In the genomic region with DNA sequence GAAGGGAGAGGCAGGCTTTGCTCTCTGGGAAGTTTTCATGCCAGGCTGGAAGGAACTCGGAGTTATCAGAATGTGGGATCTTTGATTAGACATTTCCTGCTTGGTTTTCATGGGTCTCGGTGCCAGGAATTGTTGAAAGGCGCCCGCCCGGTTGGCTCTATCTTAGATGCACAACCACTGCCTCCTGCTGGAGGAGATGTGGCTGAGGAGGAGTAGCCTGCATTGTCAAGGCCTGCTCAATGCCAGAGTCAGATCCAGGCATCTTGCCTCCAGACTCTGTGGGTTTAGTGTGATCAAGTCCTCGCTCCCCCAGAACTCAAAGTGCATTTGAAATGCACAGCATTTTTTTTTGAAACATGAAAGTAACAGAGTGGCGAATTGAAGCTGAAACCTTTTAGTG, we compare ENCODE assay signal across 9 mouse cellular contexts.
DNase-seq lines count a peak whose midpoint lies in the region; ATAC-seq lines count a peak whose summit lies in the region.
"Had no signal": no experiment of that assay in that cellular context is flagged by ENCODE, and none has a peak within 500 bp of the region (broad histone marks: within the 10 kb centered on the region; RNA-seq: fewer than 3 reads in every experiment).

No protein-coding gene starts in this region.

- H3K27me3 ChIP-seq in liver, embryonic 12.5 days (replicated peaks): no peaks in the 10 kb centered on the region
- H3K27me3 ChIP-seq: midbrain, embryonic 12.5 days had no signal

- 0 out of 2 replicates have a peak, but pooled peaks cover 2% of the 10 kb centered on the region for H3K36me3 ChIP-seq in liver, embryonic 12.5 days
- H3K36me3 ChIP-seq: midbrain, embryonic 12.5 days had no signal

- 34% methylated on average over 7 of the region's 7 CpGs for WGBS in liver, embryonic 12.5 days (ENCODE audit: insufficient replicate concordance)

- H3K9me3 ChIP-seq in liver, embryonic 12.5 days (replicated peaks): no peaks in the 10 kb centered on the region
- H3K9me3 ChIP-seq: midbrain, embryonic 12.5 days had no signal

- DNase-seq in liver: peak; percentile 21
- DNase-seq in Muller cell, postnatal 12 days (ENCODE audit: inconsistent ontology term): peak; percentile 63
- DNase-seq in embryo, embryonic 11 days: peak; percentile 55
- DNase-seq in kidney, postnatal 4 days: peak; percentile 60 to 67
- DNase-seq in layer of hippocampus, adult 8-10 months (ENCODE audit: low spot score in 2 of 2): no peak

- H3K4me3 ChIP-seq in liver, embryonic 12.5 days: no peak overlapping the region
- H3K4me3 ChIP-seq: erythroblast, embryonic 14.5 days; midbrain, embryonic 12.5 days had no signal

- H3K4me1 ChIP-seq in liver, embryonic 12.5 days: no peaks in the 10 kb centered on the region
- H3K4me1 ChIP-seq: midbrain, embryonic 12.5 days had no signal

- no peak overlapping the region for H3K27ac ChIP-seq in liver, embryonic 12.5 days
- H3K27ac ChIP-seq: midbrain, embryonic 12.5 days had no signal

- no peak overlapping the region for H3K9ac ChIP-seq in liver, embryonic 12.5 days
- H3K9ac ChIP-seq: midbrain, embryonic 12.5 days had no signal

- no peak overlapping the region for H3K4me2 ChIP-seq in liver, embryonic 12.5 days
- H3K4me2 ChIP-seq: midbrain, embryonic 12.5 days had no signal

- ATAC-seq in liver, embryonic 12.5 days: no peak
- ATAC-seq in activated CD4-positive, CD25-positive, alpha-beta regulatory T cell, adult 4 months: no peak

Comparison
In these comparisons a context has a peak if more than half of its experiments do, and no peak if none do; other contexts are left out.
1. DNase-seq: peak in liver (single experiment), Muller cell, postnatal 12 days (single experiment), embryo, embryonic 11 days (single experiment) and kidney, postnatal 4 days (2 of 2); none in layer of hippocampus, adult 8-10 months (0 of 2).